Mouse (Mus musculus) CH12.LX (cell line): ENCODE measurements at regions not wholly inside any gene's neighbourhood (a gene's known extent, or its start where the extent isn't known, plus 50 kb on each side); places are given as distances from the start of the nearest gene placed in this dataset.

Experiments used
- CHD1 ChIP-seq: IDR thresholded peaks from 2 replicates; pipeline ENCODE4 v1.6.1; 2012; ENCODE audit warnings: low read depth, low read length, improper control_type of control experiment, inconsistent platforms
- CTCF ChIP-seq, 2 experiments: IDR thresholded peaks in 1 of 2; conservative IDR thresholded peaks in 1 of 2; 2 replicates each; pipeline ENCODE4 v1.5.1; 2011 to 2012; ENCODE audit warnings: low read depth in 2 of 2, low read length in 2 of 2, improper control_type of control experiment in 1 of 2, inconsistent platforms in 1 of 2, mild to moderate bottlenecking in 1 of 2, moderate library complexity in 1 of 2
- ELF1 ChIP-seq: IDR thresholded peaks from 2 replicates; pipeline ENCODE4 v1.6.1; 2014; ENCODE audit warnings: low read depth, mild to moderate bottlenecking, inconsistent platforms, low read length, improper control_type of control experiment
- MEF2A ChIP-seq: IDR thresholded peaks from 2 replicates; pipeline ENCODE4 v1.6.1; 2014; ENCODE audit warnings: low read depth, mild to moderate bottlenecking, inconsistent platforms, low read length, improper control_type of control experiment, borderline replicate concordance
- MYC ChIP-seq: IDR thresholded peaks from 2 replicates; pipeline ENCODE4 v1.6.1; 2011; ENCODE audit warnings: low read depth, mild to moderate bottlenecking, improper control_type of control experiment, low read length
- NELFE ChIP-seq: IDR thresholded peaks from 2 replicates; pipeline ENCODE4 v1.6.1; 2011; ENCODE audit warnings: low read depth, low read length, improper control_type of control experiment
- POLR2A ChIP-seq: IDR thresholded peaks from 2 replicates; pipeline ENCODE4 v1.6.1; 2011; ENCODE audit warnings: low read depth, mild to moderate bottlenecking, improper control_type of control experiment, low read length
- RCOR1 ChIP-seq: conservative IDR thresholded peaks from 2 replicates; pipeline ENCODE4 v1.6.1; 2012; ENCODE audit warnings: low read depth, mild to moderate bottlenecking, inconsistent platforms, low read length, improper control_type of control experiment
- ZNF384 ChIP-seq: IDR thresholded peaks from 2 replicates; pipeline ENCODE4 v1.6.1; 2012; ENCODE audit warnings: low read depth, low read length, improper control_type of control experiment, inconsistent platforms

DNA sequence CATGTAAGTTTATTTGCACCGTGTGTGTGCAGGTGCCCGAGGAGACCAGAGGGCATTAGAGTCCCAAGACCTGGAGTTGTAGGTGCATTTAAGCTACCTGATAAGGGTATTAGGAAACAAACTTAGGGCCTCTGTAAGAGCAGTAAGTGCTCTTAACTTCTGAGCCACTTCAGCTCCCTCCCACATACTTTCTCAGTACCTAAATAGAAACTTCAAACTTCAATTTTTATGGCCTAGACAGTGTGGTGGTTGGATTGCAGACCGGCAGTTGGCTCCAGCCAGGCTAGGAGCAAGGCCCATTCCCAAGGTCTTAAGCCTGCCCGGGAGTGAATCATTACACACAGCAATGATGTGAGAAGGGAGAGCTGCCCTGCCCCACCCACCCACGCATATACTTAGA, 208.8 kb upstream of the Plpp4 start:
- TF ChIP-seq CTCF (conservative IDR thresholded peaks at IDR 0.05 in 1 of 2, IDR thresholded peaks at IDR 0.05 in 1 of 2; ENCODE audit: low read depth in 2 of 2, low read length in 2 of 2) (no peak), MEF2A (no peak), POLR2A (no peak), ELF1 (no peak), ZNF384 (no peak), RCOR1 (no peak), NELFE (no peak), CHD1 (no peak), MYC (no peak)
